Mouse (Mus musculus) neural tube, embryonic 13.5 days (tissue): ENCODE data around the gene Tmem17. TPM values are rescaled to one million over a fixed set of nuclear protein-coding genes. Genes with fewer than 3 reads are reported as not detected.

Source experiments
- ATAC-seq: fragments of 200-750 bp; cut with Nextera tagmentation; 2 replicates; pipeline ENCODE4 v1.8.0; 2017; ENCODE audit warnings: low read depth, mild to moderate bottlenecking, moderate TSS enrichment, moderate library complexity
- H3K27ac ChIP-seq: fragments of 300-500 bp; sonication (generic); replicated peaks from 2 replicates; pipeline ENCODE4 v1.5.1; 2015; ENCODE audit warnings: moderate library complexity, mild to moderate bottlenecking, inconsistent platforms
- H3K27me3 ChIP-seq: fragments of 300-500 bp; sonication (generic); 2 replicates; pipeline ENCODE4 v1.6.1; 2015; ENCODE audit warnings: mild to moderate bottlenecking, inconsistent platforms
- H3K36me3 ChIP-seq: fragments of 300-500 bp; sonication (generic); 2 replicates; pipeline ENCODE4 v1.6.1; 2015; ENCODE audit warnings: mild to moderate bottlenecking, inconsistent platforms
- H3K4me1 ChIP-seq: fragments of 300-500 bp; sonication (generic); replicated peaks from 2 replicates; pipeline ENCODE4 v1.6.1; 2015; ENCODE audit warnings: inconsistent platforms
- H3K4me2 ChIP-seq: fragments of 300-500 bp; sonication (generic); 2 replicates; pipeline ENCODE4 v1.6.1; 2015; ENCODE audit warnings: inconsistent platforms, mild to moderate bottlenecking, moderate library complexity
- H3K4me3 ChIP-seq: fragments of 300-500 bp; sonication (generic); 2 replicates; pipeline ENCODE4 v1.5.1; 2015; ENCODE audit warnings: mild to moderate bottlenecking, inconsistent platforms
- H3K9ac ChIP-seq: fragments of 300-500 bp; sonication (generic); 2 replicates; pipeline ENCODE4 v1.6.1; 2015; ENCODE audit warnings: moderate library complexity, mild to moderate bottlenecking, inconsistent platforms
- H3K9me3 ChIP-seq: fragments of 300-500 bp; sonication (generic); 2 replicates; pipeline ENCODE4 v1.6.1; 2016; ENCODE audit warnings: inconsistent platforms
- WGBS: fragments of 180-500 bp; shearing (Covaris S2); methylation state at CpG from one replicate; pipeline ENCODE4 v1.1.7; 2015; 5-methylcytosine and 5-hydroxymethylcytosine counted together
- polyA plus RNA-seq: library from polyadenylated mRNA; unstranded; fragments of >200 nt; fragmentation: Nextera tagmentation; extraction: Ambion mirVana; gene quantifications from 2 replicates; pipeline ENCODE4 v1.2.1, GENCODE M21; 2015

The Tmem17 gene
- polyA plus RNA-seq, result 20.8 and 21.5 TPM in 2 replicates

GRCm38 (mm10) chr11:22512038-22513001 is at the start of gene Tmem17:
Gene Tmem17 (plus strand): TSS chr11:22512088.
- Histone ChIP-seq H3K27ac (peak within 1 kb of the TSS; percentile 98), H3K36me3 (0 out of 2 replicates have a peak, but pooled peaks cover 4% of the 10 kb centered on the region), H3K27me3 (no peaks in the 10 kb centered on the region), H3K4me3 (peak within 1 kb of the TSS; percentile 78), H3K9ac (peak within 1 kb of the TSS; percentile 95), H3K4me2 (peak within 1 kb of the TSS; percentile 58), H3K4me1 (peaks cover 6% of the 10 kb centered on the region; the same call in 1 of the 2 replicates), H3K9me3 (no peaks in the 10 kb centered on the region)
- 1% methylated on average over 73 of the region's 73 CpGs for WGBS
- peak; percentile 96 for ATAC-seq

DNA sequence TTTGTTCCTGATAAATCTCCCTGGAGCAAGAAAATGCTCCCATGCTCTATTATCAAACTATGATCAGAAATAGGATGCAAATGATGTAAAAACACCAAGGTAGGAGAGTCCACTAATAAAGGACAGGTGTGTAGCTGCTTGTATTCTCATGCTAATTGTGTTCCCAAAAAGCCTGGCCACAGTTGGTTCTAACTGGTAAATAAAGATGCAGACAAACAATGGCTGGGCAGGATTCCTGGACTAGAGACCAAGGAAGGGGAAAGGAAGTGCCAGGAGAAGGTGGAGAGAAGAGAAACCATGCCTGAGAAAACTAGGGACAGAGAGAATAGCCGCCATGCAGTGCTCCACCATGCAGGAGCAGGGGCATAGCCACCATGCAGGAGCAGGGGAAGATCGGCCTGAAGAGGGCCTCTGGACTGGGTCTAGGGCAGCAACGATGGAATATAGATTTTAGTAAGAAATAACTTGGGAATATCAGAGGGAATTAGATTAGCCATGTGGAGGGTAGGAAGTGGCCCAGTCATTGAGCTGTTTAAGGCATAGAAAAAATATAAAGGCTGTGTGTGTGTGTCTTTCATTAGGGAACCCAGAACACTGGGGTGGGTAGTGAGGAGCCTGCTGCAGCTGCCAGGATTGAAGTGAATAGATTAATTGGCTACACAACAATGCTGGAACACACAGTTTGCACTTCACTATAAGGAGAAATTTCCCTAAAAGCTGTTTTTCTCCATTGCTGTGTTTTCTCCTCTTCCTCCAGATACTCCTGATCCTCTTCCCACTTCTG is 31.9 kb upstream of the Tmem17 start:
- Histone ChIP-seq H3K4me2 (no peak overlapping the region), H3K9ac (no peak overlapping the region), H3K9me3 (no peaks in the 10 kb centered on the region), H3K4me3 (no peak overlapping the region), H3K4me1 (0 out of 2 replicates have a peak, but pooled peaks cover 16% of the 10 kb centered on the region), H3K27me3 (no peaks in the 10 kb centered on the region), H3K36me3 (no peaks in the 10 kb centered on the region), H3K27ac (no peak overlapping the region)
- ATAC-seq, result no peak
- 86% methylated on average over 3 of the region's 3 CpGs for WGBS

DNA sequence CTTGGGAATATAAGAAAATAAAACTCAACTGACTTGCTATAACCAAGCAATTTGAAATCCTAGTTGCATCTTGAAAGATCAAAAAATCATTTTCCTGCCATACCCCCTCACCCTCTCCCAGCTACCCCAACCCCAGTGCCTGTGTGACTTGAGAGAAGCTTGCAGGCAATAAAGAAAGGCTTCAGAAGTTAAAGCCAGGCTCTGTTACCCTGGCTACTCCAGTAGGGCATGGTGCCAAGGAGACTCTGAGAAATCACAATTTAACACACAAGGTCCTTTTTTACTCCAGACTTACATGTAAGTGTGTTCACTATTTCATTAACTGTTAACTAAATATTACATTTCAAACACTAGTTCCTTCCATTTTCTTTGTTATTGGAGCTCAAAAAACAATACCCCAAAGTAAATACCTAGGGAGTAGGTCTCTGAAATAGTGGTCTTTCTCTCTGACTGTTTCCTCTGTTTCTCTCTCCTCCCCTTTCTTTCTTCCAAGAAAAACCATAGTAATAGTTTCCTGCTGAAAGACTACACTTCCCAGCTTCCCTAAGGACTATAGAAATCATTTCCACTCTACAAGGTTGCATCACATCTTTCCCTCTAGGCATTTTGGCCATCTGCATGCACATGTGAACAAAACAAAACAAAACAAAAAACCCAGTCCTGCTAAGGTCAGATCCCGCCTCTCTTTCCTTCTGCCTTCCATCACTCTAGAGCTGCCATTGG is 30.1 kb upstream of the Tmem17 start:
- WGBS, result 75% methylated on average over 1 of the region's 1 CpGs

DNA sequence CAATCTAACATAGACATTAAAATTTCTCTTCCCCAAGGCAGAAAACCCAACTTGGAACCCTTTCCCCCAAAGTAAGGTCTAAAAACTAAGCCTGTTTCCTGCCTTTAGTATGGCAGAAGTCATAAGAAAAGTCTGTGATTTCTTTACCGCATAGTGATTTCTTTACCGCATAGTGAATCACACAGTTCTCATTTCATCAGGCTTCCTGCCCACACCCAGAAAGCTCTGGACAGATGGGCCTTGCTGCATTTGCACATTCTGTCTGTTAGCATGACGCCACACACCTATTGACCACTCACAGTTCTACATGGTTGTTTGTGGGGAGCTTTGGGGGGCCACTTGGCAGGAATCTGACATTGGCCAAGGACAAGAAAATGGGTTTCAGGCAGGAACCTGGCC is 29.5 kb upstream of the Tmem17 start:
- Histone ChIP-seq H3K27ac (0 out of 2 replicates have a peak overlapping the region, but pooled peaks have one; percentile 2), H3K4me1 (0 out of 2 replicates have a peak, but pooled peaks cover 16% of the 10 kb centered on the region)

More for the DNA sequence above, 30.1 kb upstream of the Tmem17 start:
- peak; percentile 75 for ATAC-seq
- H3K27ac ChIP-seq, result 0 out of 2 replicates have a peak overlapping the region, but pooled peaks have one; percentile 2
- H3K36me3 ChIP-seq, result no peaks in the 10 kb centered on the region
- H3K27me3 ChIP-seq, result no peaks in the 10 kb centered on the region
- H3K4me1 ChIP-seq, result 0 out of 2 replicates have a peak, but pooled peaks cover 16% of the 10 kb centered on the region
- H3K9ac ChIP-seq, result no peak overlapping the region
- no peak overlapping the region for H3K4me2 ChIP-seq
- no peaks in the 10 kb centered on the region for H3K9me3 ChIP-seq
- no peak overlapping the region for H3K4me3 ChIP-seq

DNA sequence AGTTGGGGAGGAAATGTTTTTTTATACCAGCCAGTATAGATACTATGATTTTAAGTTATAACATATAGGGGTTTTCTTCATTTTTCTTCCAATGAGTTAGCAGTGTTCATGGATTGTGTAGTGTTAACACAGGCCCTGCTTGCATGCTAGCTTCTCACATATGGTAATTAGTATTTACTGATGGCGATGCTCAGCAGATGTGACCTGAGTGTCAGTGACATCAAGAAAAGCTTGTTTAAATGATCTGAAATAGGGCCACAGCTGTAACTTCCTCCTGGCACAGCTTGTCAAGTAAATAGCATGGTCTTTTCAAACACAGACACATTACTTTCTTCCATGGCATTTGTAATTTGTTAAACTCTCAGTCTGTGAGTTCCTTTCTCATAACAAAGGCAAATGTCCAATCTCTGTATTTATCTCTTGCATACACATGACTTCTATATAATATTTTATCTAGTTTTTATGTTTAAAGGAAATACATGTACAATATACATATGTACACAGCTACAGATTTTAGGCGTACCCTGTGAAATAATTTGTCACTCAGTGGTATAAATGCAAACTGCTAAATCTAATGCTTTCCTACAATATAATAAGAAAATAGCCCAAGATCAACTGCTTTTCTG is 18.1 kb upstream of the Tmem17 start:
- no peaks in the 10 kb centered on the region for H3K27me3 ChIP-seq
- no peak for ATAC-seq
- no peaks in the 10 kb centered on the region for H3K9me3 ChIP-seq
- no peak overlapping the region for H3K9ac ChIP-seq
- no peak overlapping the region for H3K27ac ChIP-seq
- H3K4me2 ChIP-seq, result no peak overlapping the region
- no peak overlapping the region for H3K4me3 ChIP-seq
- no peaks in the 10 kb centered on the region for H3K36me3 ChIP-seq
- H3K4me1 ChIP-seq, result no peaks in the 10 kb centered on the region
- 74% methylated on average over 2 of the region's 2 CpGs for WGBS

More for the DNA sequence above, 29.5 kb upstream of the Tmem17 start:
- Histone ChIP-seq H3K4me3 (no peak overlapping the region), H3K36me3 (no peaks in the 10 kb centered on the region), H3K4me2 (no peak overlapping the region), H3K9ac (no peak overlapping the region), H3K9me3 (no peaks in the 10 kb centered on the region), H3K27me3 (no peaks in the 10 kb centered on the region)
- WGBS, result 93% methylated on average over 3 of the region's 3 CpGs
- no peak for ATAC-seq

DNA sequence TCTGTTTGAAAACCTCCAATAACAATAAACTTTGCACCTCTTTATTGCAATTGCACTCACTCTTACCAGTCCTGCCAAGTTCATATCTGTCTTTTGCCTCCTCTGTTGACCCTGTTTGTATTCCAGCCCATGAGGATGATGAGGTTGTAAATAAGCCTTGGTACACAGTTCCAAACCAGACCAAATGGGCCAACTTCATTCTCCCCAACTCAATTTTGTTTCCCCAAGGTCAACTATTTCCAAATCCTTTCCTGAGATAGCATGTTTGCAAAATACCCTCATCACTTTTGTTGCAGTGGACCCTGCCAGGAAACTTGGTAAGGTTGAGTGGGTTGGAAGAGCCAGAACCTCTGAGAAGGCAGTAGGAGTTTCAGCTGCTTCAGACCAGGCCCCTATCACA is 16.9 kb upstream of the Tmem17 start:
- Histone ChIP-seq H3K27me3 (no peaks in the 10 kb centered on the region), H3K4me3 (no peak overlapping the region), H3K27ac (no peak overlapping the region), H3K9me3 (no peaks in the 10 kb centered on the region), H3K4me1 (no peaks in the 10 kb centered on the region), H3K9ac (no peak overlapping the region), H3K36me3 (no peaks in the 10 kb centered on the region), H3K4me2 (no peak overlapping the region)
- ATAC-seq, result no peak

GRCm38 (mm10) chr11:22499396-22499795 is 12.5 kb upstream of the Tmem17 start:
- Histone ChIP-seq H3K9ac (no peak overlapping the region), H3K4me2 (no peak overlapping the region), H3K4me1 (no peaks in the 10 kb centered on the region), H3K9me3 (no peaks in the 10 kb centered on the region), H3K36me3 (no peaks in the 10 kb centered on the region), H3K4me3 (no peak overlapping the region), H3K27ac (no peak overlapping the region), H3K27me3 (no peaks in the 10 kb centered on the region)
- WGBS, result 85% methylated on average over 6 of the region's 6 CpGs
- no peak for ATAC-seq

- no peak overlapping the region for H3K4me2 ChIP-seq
- no peaks in the 10 kb centered on the region for H3K36me3 ChIP-seq
- H3K9ac ChIP-seq, result no peak overlapping the region
- H3K4me1 ChIP-seq, result no peaks in the 10 kb centered on the region
- no peaks in the 10 kb centered on the region for H3K9me3 ChIP-seq
- no peak overlapping the region for H3K27ac ChIP-seq
- no peaks in the 10 kb centered on the region for H3K27me3 ChIP-seq
- ATAC-seq, result no peak
- H3K4me3 ChIP-seq, result no peak overlapping the region
Observed at GRCm38 (mm10) chr11:22499886-22500285, 12.0 kb upstream of the Tmem17 start.

DNA sequence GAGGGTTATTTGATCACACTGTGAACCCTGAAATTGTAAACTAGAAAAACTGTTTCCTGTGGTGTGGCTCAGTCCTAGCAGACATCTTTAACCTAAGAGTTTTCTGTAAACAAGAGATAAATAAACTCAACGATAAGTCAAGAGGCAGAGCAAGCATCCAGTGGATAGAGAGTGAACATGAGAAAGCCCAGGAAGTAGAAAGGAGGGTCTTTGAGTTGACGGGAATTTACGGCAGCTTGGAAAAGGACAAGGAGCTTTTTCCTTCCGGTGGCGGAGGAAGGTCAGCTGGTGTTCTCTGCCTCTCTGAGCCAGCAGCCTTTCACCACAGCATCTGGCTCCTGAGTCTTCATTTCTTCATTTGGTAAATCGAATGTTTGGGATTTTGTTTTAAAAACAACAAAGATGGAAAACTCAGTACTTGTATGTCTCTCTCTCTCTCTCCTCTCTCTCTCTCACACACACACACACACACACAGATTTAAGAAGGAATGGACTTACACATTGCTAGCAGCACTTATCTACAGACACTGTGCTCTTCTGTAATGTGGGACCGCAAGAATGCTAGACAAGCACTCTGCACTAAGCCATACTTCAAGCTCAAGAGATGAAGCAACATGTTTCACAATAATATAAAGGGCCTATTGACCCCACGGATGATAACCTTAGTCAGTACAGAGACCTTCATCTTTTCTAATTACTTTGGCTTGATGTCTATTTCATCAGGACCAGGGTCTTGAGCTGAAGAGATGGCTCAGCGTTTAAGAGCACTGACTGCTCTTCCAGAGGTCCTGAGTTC is 10.9 kb upstream of the Tmem17 start:
- Histone ChIP-seq H3K4me2 (no peak overlapping the region), H3K27ac (no peak overlapping the region), H3K27me3 (no peaks in the 10 kb centered on the region), H3K4me3 (no peak overlapping the region), H3K9ac (no peak overlapping the region), H3K36me3 (0 out of 2 replicates have a peak, but pooled peaks cover 3% of the 10 kb centered on the region), H3K4me1 (no peaks in the 10 kb centered on the region), H3K9me3 (no peaks in the 10 kb centered on the region)
- ATAC-seq, result no peak
- WGBS, result 80% methylated on average over 9 of the region's 9 CpGs

DNA sequence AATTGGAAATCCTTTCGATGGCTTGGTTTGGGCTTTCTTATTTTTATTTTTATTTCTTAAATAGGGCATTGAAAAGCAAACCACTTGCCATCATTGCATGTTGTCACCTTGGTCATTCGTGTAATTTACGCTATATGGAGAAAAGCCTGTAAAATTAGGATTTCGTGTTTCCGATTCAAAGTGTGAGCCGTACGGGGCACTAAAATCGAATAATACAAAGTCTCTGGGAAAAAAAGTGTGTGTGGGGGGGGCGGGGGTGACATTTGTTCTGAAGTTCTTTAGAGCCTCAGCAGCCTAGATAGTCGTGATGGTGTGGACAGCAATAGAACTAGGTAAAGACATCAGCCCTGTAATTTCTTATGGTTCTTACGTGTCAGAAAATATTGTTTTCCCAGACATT is 1.2 kb downstream of the Tmem17 start:
- 21% methylated on average over 11 of the region's 11 CpGs for WGBS
- Histone ChIP-seq H3K36me3 (peaks cover 10% of the 10 kb centered on the region; the same call in 1 of the 2 replicates), H3K4me1 (peaks cover 6% of the 10 kb centered on the region; the same call in 1 of the 2 replicates), H3K4me3 (peak overlapping the region; percentile 78), H3K9me3 (no peaks in the 10 kb centered on the region), H3K4me2 (peak overlapping the region; percentile 58), H3K27me3 (no peaks in the 10 kb centered on the region), H3K27ac (peak overlapping the region; percentile 98), H3K9ac (peak overlapping the region; percentile 95)
- no peak for ATAC-seq
